Mouse (Mus musculus): ENCODE data around the gene Sun2. TPM values are rescaled to one million over a fixed set of nuclear protein-coding genes. Genes with fewer than 3 reads are reported as not detected.

Sun2 gene
- 10 to 100 TPM; 29.2 to 34.8 TPM for total RNA-seq (2021)
- long read RNA-seq, experiment 1, partial matches to known transcripts = 0 of 2 reads
- long read RNA-seq, experiment 1, other reads (novel, unspliced or antisense) = 2 of 2 reads
- long read RNA-seq, experiment 2, partial matches to known transcripts = 0 of 4 reads
- long read RNA-seq, experiment 2, other reads (novel, unspliced or antisense) = 4 of 4 reads

DNA sequence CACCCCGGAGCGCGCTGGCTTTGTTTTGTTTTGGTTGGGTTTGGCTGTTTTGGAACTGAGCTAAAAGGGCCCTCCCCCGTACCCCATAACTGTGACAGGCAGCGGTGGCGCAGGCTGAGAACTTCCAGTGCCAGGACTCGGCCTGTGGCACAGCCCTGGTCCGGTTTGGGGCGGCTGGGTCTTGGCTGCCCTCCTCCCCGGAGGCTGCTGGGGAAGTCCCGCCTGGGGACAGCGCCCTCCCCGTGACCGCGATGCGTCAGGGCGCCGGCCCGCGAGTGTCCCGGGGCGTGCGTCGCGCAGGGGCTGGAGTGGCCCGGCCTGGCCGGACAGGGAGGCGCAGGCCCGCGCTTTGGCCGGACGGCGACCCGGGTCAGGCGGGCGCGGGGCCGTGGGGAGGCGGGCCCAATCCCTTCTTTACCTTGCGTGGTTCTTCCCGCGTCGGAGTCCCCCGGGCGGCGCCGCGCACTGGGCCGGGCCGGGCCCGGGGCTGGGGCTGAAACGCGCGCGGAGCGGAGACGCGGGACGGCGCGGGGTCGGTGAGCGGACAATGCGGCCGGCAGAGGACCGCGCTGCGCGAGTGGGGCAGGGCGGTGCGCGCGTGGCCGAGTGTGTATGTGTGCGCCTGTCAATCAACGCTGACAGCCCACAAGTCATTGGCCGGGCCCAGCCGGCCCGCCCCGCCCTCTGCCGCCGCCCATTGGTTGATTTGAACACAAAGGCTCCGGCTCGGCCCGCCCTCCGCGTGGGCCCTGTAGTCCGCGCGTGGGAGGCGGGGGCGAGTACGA is at the start of gene Sun2:
Sun2 (minus strand) TSS at position 616 of the 785 bp plus-strand sequence.
- H3K27ac ChIP-seq = peak within 1 kb of the TSS; percentile 92
- peak; percentile 90 to 91 for DNase-seq (ENCODE audit: low spot score in 2 of 2)
- TF ChIP-seq CTCF (conservative IDR thresholded peaks at IDR 0.05) = 0 out of 2 replicates have a peak, but pooled peaks have one; percentile 4
- peak within 1 kb of the TSS; percentile 81 for H3K4me3 ChIP-seq

DNA sequence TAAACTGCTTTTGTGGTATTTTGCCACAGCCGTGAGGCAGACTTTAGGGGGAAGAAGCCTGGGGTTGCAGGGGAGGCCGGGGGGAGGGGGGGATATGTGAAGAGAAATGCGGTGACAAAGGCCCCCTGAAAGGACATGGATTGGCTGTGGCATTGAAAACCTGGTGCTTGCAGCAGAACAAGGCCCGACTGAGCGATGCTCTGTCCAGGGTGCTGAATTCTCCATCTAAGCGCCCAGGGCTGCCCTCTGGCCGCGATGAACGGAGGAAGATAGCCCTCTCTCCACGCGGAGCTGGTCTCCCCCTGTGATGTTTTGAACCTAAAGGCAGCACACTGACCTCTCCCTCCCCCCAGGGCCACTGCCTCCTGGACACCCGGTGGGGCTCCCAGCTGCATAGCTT is 49.2 kb upstream of the Sun2 start:
- no peak overlapping the region for H3K4me3 ChIP-seq
- TF ChIP-seq CTCF (conservative IDR thresholded peaks at IDR 0.05) = no peak
- peak overlapping the region; percentile 86 for H3K27ac ChIP-seq
- no peak for DNase-seq (ENCODE audit: low spot score in 2 of 2)

DNA sequence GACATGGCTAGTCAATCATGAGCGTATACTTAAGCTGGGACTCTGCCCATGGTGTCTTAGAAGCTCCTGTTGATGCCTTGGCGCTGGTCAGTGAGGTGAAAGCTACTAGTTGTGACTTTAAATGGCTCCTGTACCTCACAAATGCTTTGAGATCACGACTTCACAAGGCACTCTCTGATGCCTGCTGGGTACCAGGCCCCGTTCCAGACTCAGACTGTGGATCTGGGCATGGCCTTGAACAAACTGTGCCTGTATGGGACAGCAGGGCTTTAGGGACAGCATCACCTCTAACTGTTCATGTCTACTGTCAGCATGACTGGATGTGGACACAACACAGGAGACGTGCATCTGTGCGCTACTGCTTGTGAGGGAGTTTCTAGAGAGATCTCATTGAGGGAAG is 48.6 kb upstream of the Sun2 start:
- TF ChIP-seq CTCF (conservative IDR thresholded peaks at IDR 0.05) = no peak
- no peak for DNase-seq (ENCODE audit: low spot score in 2 of 2)
- H3K27ac ChIP-seq = peak overlapping the region; percentile 23; the same call in 1 of the 2 replicates
- H3K4me3 ChIP-seq = no peak overlapping the region

DNA sequence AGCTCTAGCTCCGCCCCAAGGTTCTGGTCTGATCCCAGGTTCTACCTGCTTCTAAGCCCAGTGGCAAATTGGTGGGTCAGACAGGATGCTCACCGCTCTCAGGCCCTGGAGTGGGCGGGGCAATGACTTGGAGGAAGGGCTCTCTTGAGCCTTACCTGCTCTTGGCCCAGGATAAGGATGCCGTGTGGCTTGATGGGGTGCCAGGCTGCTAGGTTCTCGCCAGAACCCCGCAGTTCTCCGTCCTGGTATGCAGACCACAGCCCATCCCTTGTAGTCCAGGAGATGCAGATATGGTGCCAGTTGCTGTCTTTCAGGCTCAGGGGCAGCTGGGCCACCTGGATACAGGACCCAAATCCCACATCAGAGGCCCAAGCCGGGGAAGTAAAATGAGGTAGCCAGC is 47.8 kb upstream of the Sun2 start:
- no peak for DNase-seq (ENCODE audit: low spot score in 2 of 2)
- no peak overlapping the region for H3K4me3 ChIP-seq
- TF ChIP-seq CTCF (conservative IDR thresholded peaks at IDR 0.05) = no peak
- peak overlapping the region; percentile 6; the same call in 1 of the 2 replicates for H3K27ac ChIP-seq

DNA sequence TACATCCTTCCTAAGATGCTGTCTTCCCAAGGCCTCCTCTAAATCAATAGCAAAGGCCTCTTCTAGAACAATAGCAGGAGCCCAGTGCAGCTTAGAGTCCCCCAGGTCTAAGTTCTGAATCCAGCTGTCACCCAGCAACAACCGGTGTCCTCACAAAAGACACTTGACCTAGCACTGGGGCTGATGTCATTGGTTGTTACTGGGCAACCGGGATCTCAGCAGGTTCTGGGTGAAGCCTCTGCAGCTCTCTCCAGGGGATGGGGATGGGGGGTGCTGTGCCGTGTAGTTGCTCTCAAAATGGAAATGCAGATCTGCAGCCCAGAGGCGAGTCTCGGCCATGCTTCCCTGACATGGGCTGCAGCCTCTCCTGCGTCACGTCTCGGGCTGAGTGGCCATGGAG is 45.5 kb upstream of the Sun2 start:
- Histone ChIP-seq H3K4me3 (no peak overlapping the region), H3K27ac (peak overlapping the region; percentile 70)
- no peak for DNase-seq (ENCODE audit: low spot score in 2 of 2)
- no peak for TF ChIP-seq CTCF (conservative IDR thresholded peaks at IDR 0.05)

DNA sequence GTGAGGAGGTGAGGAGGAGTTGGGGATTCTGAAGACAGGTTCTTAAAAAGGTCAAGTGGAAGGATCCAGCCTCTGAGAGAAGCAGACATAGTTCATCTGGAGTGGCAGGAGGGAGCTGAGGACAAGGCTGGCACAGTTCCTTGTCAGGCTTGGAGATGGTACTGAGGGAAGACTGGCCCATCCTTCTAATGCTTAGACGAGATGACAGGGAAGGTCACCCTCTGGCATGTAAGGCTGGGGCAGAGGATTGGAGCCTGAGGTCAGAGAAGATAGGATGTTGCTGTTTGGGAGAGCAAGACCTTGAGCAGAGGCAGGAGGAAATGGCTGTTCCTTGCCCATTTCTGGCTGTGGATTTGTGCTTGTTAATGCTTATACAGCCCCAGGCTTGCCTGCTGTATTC is 42.7 kb upstream of the Sun2 start:
- H3K27ac ChIP-seq = peak overlapping the region; percentile 70; the same call in 1 of the 2 replicates
- DNase-seq (ENCODE audit: low spot score in 2 of 2) = no peak
- TF ChIP-seq CTCF (conservative IDR thresholded peaks at IDR 0.05) = no peak

DNA sequence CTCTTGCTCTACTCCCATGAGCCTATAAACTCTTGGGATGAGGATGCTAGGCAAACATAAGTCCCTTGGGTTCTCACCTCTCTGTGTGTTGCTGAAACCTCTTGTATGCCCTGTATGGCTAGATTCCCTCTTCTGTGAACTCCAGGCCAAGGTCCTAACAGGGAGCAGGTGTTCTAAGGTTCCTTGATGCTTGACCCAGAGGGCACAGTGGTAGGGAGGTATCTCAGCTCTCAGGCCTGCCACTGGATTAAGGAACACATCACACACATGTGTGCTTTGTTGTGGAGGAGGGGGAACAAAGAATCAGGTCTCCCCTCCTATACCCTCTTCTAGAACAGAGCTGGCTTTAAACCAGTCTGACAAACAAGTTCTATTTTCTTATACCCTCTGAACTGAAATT is 35.4 kb upstream of the Sun2 start, which contains the start of gene Dnal4:
Dnal4 (minus strand) TSS at position 101 of the 400 bp plus-strand sequence.
- TF ChIP-seq CTCF (conservative IDR thresholded peaks at IDR 0.05) = no peak
- no peak for DNase-seq (ENCODE audit: low spot score in 2 of 2)
- 0 out of 2 replicates have a peak within 1 kb of the TSS, but pooled peaks have one; percentile 61 for H3K27ac ChIP-seq
- H3K4me3 ChIP-seq = no peak within 1 kb of the TSS

More for the DNA sequence above, 42.7 kb upstream of the Sun2 start:
- no peak overlapping the region for H3K4me3 ChIP-seq

DNA sequence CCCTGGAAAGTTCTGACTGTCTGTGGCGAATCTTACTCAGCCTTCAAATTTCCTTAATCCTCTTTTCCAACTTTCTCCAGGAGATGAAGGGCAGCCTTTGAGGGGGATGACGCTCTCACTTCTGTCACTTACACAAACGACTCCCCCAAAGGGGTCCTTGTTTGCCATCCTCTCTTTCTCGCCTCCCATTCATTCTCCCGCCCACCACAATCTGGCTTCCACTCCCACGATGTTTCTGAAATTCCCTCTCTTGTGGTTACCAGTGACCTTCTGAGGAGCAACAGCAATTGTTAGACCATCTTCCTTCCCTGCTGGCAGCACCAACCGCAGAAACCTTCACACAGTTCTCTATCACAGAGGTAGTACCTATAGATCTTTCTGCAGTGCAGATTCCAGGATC is 33.3 kb upstream of the Sun2 start:
- Histone ChIP-seq H3K4me3 (peak overlapping the region; percentile 89), H3K27ac (peak overlapping the region; percentile 98)
- no peak for DNase-seq (ENCODE audit: low spot score in 2 of 2)
- no peak for TF ChIP-seq CTCF (conservative IDR thresholded peaks at IDR 0.05)

DNA sequence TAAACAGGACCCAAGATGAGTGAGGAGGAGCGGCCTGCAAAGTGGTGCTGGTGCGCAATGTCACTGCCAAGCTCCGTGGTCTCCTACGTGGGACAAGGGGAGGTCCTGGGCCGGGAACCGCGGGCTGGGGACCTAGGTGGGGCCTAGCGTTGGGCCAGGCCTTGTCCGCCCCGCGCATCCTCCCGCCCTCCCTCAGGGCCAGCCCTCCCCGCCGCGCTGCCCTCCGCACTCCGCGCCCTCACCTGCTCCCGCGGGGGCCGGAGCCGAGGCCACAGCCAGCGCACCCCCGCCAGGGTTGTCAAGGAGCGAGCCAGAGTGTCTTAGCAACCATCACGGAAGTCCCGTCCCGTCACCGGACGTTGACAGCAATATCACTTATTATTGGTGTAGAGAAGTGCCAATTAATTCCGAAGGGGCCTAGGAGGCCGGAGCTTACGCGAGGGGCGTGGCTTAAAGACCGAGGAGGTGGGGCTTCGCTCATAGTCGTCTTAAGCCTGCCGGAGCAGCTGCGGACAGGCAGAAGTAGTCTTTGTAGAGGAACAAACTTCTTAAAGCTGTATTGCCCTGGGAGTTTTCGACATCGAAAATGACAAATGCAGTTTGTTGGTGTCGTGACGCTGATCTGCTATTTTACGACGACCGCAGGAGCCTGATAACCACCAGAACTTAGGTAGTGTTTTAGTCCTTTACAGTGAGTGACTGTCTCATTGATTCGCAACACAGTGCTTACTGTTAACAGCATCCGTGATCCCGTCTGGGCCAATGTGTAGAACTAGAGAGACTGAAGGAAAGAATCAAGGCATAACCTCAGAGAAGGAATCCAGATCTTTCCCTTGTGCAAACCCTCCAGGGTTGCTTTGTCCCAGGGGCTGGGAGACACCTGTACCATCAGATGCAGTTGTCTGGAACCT is 32.0 kb upstream of the Sun2 start:
- no peak for TF ChIP-seq CTCF (conservative IDR thresholded peaks at IDR 0.05)
- Histone ChIP-seq H3K27ac (peak overlapping the region; percentile 98), H3K4me3 (peak overlapping the region; percentile 89)
- peak; percentile 92 to 98 for DNase-seq (ENCODE audit: low spot score in 2 of 2)

DNA sequence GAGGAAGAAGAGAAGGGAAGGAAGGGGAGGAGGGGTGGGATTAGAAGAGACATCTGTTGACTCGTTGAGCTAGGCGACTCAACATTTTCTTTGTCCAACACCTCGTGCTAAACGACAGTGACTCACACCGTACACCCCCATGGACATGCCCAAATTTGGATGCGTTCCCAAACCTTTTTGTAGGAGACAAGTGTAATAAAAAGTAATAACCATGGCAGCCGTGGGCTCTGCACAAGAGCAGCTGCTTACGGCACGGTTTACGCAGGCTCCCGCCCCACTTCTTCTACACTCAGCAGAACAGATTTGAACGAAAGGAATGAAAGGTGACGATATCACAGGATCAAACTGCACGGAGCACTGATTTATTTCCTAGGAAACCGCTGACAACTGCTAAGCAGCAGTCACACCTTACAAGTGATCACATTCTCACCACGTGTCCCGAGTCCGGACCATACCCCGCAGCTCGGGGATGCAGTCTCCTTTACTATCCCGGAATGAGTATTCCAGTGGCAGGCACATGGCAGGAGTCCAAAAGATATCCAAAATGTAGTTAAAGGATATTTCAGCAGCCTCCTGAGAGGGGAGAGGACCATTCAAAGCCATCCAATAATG is 28.4 kb upstream of the Sun2 start:
- no peak for TF ChIP-seq CTCF (conservative IDR thresholded peaks at IDR 0.05)
- Histone ChIP-seq H3K4me3 (no peak overlapping the region), H3K27ac (peak overlapping the region; percentile 92)
- peak in 1 of 2 experiments; percentile 73 for DNase-seq (ENCODE audit: low spot score in 2 of 2)

DNA sequence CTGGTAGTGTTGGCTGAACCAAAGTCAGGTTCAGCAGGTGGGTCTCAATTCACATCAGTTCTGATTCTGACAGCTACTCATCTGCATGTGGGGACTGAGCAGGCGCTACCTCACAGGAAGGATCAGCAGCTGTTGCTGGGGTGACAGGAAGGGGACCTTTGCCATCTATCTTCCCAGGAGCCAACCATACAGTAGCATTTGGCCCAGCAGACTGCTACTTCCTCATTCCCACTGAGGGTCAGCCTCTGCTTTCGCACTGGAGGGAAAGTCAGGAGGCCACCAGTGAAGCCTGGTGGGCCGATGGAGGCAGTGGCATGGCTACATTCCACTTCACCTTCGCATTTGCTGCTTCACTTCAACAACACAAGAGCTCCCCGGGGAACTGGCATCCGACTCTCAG is 26.0 kb upstream of the Sun2 start:
- peak overlapping the region; percentile 92 for H3K27ac ChIP-seq
- DNase-seq (ENCODE audit: low spot score in 2 of 2) = no peak
- no peak for TF ChIP-seq CTCF (conservative IDR thresholded peaks at IDR 0.05)
- no peak overlapping the region for H3K4me3 ChIP-seq

DNA sequence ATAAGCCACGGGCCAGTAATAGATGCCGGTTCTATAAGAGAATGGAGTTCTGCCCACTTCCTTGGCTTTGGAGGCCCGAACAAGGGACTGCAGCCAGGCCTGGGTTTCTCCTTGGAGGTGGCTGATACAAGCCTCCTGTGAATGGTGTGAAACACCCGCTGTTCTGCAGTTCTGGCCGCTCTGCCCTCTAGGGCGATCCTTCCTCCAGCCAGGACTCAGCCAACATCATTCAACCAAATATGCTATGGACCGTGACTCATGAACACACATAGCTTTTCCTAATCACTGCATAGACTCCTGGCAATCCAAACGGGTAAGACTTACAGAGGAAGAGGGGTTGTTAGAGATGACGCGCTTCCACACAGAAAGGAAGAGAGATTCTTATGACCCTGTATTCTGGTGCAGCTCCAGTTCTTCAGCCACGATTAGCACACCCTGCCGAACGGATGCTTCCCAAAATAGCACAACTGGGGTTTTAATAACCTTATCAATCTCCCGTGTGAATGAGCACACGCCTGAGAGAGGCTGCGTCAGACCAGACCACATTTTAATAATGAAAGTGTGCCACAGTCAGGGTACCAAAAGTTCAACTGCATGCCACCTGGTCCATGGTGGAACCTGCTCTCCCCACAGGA is 25.1 kb upstream of the Sun2 start:
- Histone ChIP-seq H3K27ac (peak overlapping the region; percentile 92), H3K4me3 (no peak overlapping the region)
- no peak for TF ChIP-seq CTCF (conservative IDR thresholded peaks at IDR 0.05)
- DNase-seq (ENCODE audit: low spot score in 2 of 2) = no peak

All from layer of hippocampus, adult 2 months (tissue).